Mouse (Mus musculus) brain, embryonic 18.5 days (tissue): Measurements from ENCODE around the gene Cnrip1.
A peak's percentile ranks its signal among the peaks of the same experiment; 100 is the strongest.
"Not testable (repeated sequence)": the region's sequence is repeated elsewhere in the genome, so short reads cannot be mapped to it uniquely, and the experiment has no call there.

Source experiments
- DNase-seq: peaks from one replicate; pipeline ENCODE4 v3.0.0-alpha.2; 2012; ENCODE audit warnings: low read depth, low spot score

The Cnrip1 gene

GRCm38 (mm10) chr11:17051545-17052475, at the start of gene Cnrip1, which contains the start of gene Plek:
Cnrip1 (plus strand) TSS chr11:17051586.
Plek (minus strand) TSS chr11:17052381.
- peak; percentile 60 for DNase-seq

GRCm38 (mm10) chr11:17002739-17003373, 48.5 kb upstream of the Cnrip1 start:
- DNase-seq: no peak

- DNase-seq: no peak
These were observed 47.6 kb upstream of the Cnrip1 start for GRCm38 (mm10) chr11:17003757-17004156.

GRCm38 (mm10) chr11:17004899-17005846, 46.2 kb upstream of the Cnrip1 start:
- DNase-seq: no peak

GRCm38 (mm10) chr11:17006526-17006925, 44.9 kb upstream of the Cnrip1 start:
- DNase-seq: not testable (repeated sequence)

- no peak for DNase-seq
These were observed 43.7 kb upstream of the Cnrip1 start for GRCm38 (mm10) chr11:17007517-17008173.

- no peak for DNase-seq
These were observed 42.9 kb upstream of the Cnrip1 start for GRCm38 (mm10) chr11:17008498-17008941.

- DNase-seq: no peak
These were observed 38.4 kb upstream of the Cnrip1 start for GRCm38 (mm10) chr11:17012948-17013347.

GRCm38 (mm10) chr11:17019328-17019727, 32.1 kb upstream of the Cnrip1 start:
- DNase-seq: no peak

- no peak for DNase-seq
These were observed 28.2 kb upstream of the Cnrip1 start for GRCm38 (mm10) chr11:17023206-17023605.

GRCm38 (mm10) chr11:17023984-17024383, 27.4 kb upstream of the Cnrip1 start:
- no peak for DNase-seq

GRCm38 (mm10) chr11:17045806-17046205, 5.6 kb upstream of the Cnrip1 start:
- peak; percentile 8 for DNase-seq

GRCm38 (mm10) chr11:17052476-17053049, 1.2 kb downstream of the Cnrip1 start:
- peak; percentile 3 for DNase-seq

GRCm38 (mm10) chr11:17069360-17069759, 18.0 kb downstream of the Cnrip1 start:
- not testable (repeated sequence) for DNase-seq

- DNase-seq: no peak
These were observed 24.3 kb downstream of the Cnrip1 start for GRCm38 (mm10) chr11:17075656-17076055.

GRCm38 (mm10) chr11:17082086-17082485, 30.7 kb downstream of the Cnrip1 start:
- DNase-seq: no peak

GRCm38 (mm10) chr11:17082953-17083352, 31.6 kb downstream of the Cnrip1 start:
- no peak for DNase-seq

GRCm38 (mm10) chr11:17083455-17083854, 32.1 kb downstream of the Cnrip1 start:
- no peak for DNase-seq

GRCm38 (mm10) chr11:17083866-17084265, 32.5 kb downstream of the Cnrip1 start:
- no peak for DNase-seq

GRCm38 (mm10) chr11:17086106-17086505, 34.7 kb downstream of the Cnrip1 start:
- no peak for DNase-seq

- DNase-seq: no peak
These were observed 55.5 kb downstream of the Cnrip1 start for GRCm38 (mm10) chr11:17106936-17107335.
